Mouse (Mus musculus): ENCODE measurements around the gene Rtl8c. TPM values are rescaled to one million over a fixed set of nuclear protein-coding genes. Genes with fewer than 3 reads are reported as not detected.
"Not testable (repeated sequence)": the region's sequence is repeated elsewhere in the genome, so short reads cannot be mapped to it uniquely, and the experiment has no call there.

Gene Rtl8c
- polyA plus RNA-seq, 2 experiments, result 54.6 to 60.7 TPM

- Histone ChIP-seq H3K4me3 (replicated peaks; ENCODE audit: low read length) (peak overlapping the region; percentile 43), H3K9me3 (ENCODE audit: control insufficient read depth, low read length) (no peaks in the 10 kb centered on the region), H3K27me3 (ENCODE audit: control insufficient read depth, insufficient read depth, low read length) (no peaks in the 10 kb centered on the region), H3K4me2 (replicated peaks; ENCODE audit: low read depth, low read length, severe bottlenecking) (peak overlapping the region; percentile 51), H3K9ac (ENCODE audit: low read depth, low read length, severe bottlenecking) (peak overlapping the region; percentile 58), H3K36me3 (ENCODE audit: control insufficient read depth, insufficient read depth, low read length) (no peaks in the 10 kb centered on the region), H3K27ac (replicated peaks; ENCODE audit: low read depth, low read length) (no peak overlapping the region), H3K4me1 (ENCODE audit: control insufficient read depth, insufficient read depth, low read length) (no peaks in the 10 kb centered on the region)
- TF ChIP-seq POLR2A (IDR thresholded peaks at IDR 0.05; ENCODE audit: borderline replicate concordance, extremely low read depth, insufficient read depth, insufficient read length), result no peak
- WGBS, result 18% methylated on average over 13 of the region's 18 CpGs
- no peak; the same call in none of the 2 replicates for ATAC-seq (ENCODE audit: low FRiP score, low read depth)
- no peak for DNase-seq (ENCODE audit: low spot score)
Measured at GRCm38 (mm10) chrX:53608122-53608813, 436 bp downstream of the Rtl8c start.

GRCm38 (mm10) chrX:53608879-53609278 is 1.0 kb downstream of the Rtl8c start, which contains the start of gene Gm14597:
Gene Gm14597, minus strand, starts transcription at chrX:53608979.
- H3K9me3 ChIP-seq (ENCODE audit: control insufficient read depth, low read length); H3K27ac ChIP-seq (replicated peaks; ENCODE audit: low read depth, low read length); DNase-seq (ENCODE audit: low spot score); ATAC-seq (ENCODE audit: low FRiP score, low read depth); H3K4me1 ChIP-seq (ENCODE audit: control insufficient read depth, insufficient read depth, low read length); H3K27me3 ChIP-seq (ENCODE audit: control insufficient read depth, insufficient read depth, low read length); H3K36me3 ChIP-seq (ENCODE audit: control insufficient read depth, insufficient read depth, low read length): not testable (repeated sequence)
- H3K4me2 ChIP-seq (replicated peaks; ENCODE audit: low read depth, low read length, severe bottlenecking), result peak within 1 kb of the TSS; percentile 51
- peak within 1 kb of the TSS; percentile 58 for H3K9ac ChIP-seq (ENCODE audit: low read depth, low read length, severe bottlenecking)
- peak within 1 kb of the TSS; percentile 43 for H3K4me3 ChIP-seq (replicated peaks; ENCODE audit: low read length)
- 75% methylated on average over 2 of the region's 4 CpGs for whole genome bisulfite sequencing

- ATAC-seq (ENCODE audit: low FRiP score, low read depth) (no peak), DNase-seq (ENCODE audit: low spot score) (peak; percentile 62)
- Histone ChIP-seq H3K27me3 (ENCODE audit: control insufficient read depth, insufficient read depth, low read length) (no peaks in the 10 kb centered on the region), H3K9ac (ENCODE audit: low read depth, low read length, severe bottlenecking) (no peak overlapping the region), H3K36me3 (ENCODE audit: control insufficient read depth, insufficient read depth, low read length) (no peaks in the 10 kb centered on the region), H3K27ac (replicated peaks; ENCODE audit: low read depth, low read length) (no peak overlapping the region), H3K4me1 (ENCODE audit: control insufficient read depth, insufficient read depth, low read length) (no peaks in the 10 kb centered on the region), H3K9me3 (ENCODE audit: control insufficient read depth, low read length) (no peaks in the 10 kb centered on the region), H3K4me2 (replicated peaks; ENCODE audit: low read depth, low read length, severe bottlenecking) (no peak overlapping the region), H3K4me3 (replicated peaks; ENCODE audit: low read length) (no peak overlapping the region)
- TF ChIP-seq POLR2A (IDR thresholded peaks at IDR 0.05; ENCODE audit: borderline replicate concordance, extremely low read depth, insufficient read depth, insufficient read length), result no peak
- 2% methylated on average over 3 of the region's 3 CpGs for WGBS
Measured at GRCm38 (mm10) chrX:53610571-53610970, 2.7 kb downstream of the Rtl8c start.

- not testable (repeated sequence) for H3K9ac ChIP-seq (ENCODE audit: low read depth, low read length, severe bottlenecking); DNase-seq (ENCODE audit: low spot score); H3K4me1 ChIP-seq (ENCODE audit: control insufficient read depth, insufficient read depth, low read length); H3K4me3 ChIP-seq (replicated peaks; ENCODE audit: low read length); H3K27me3 ChIP-seq (ENCODE audit: control insufficient read depth, insufficient read depth, low read length); ATAC-seq (ENCODE audit: low FRiP score, low read depth); H3K9me3 ChIP-seq (ENCODE audit: control insufficient read depth, low read length); H3K4me2 ChIP-seq (replicated peaks; ENCODE audit: low read depth, low read length, severe bottlenecking); H3K36me3 ChIP-seq (ENCODE audit: control insufficient read depth, insufficient read depth, low read length); H3K27ac ChIP-seq (replicated peaks; ENCODE audit: low read depth, low read length)
Measured at GRCm38 (mm10) chrX:53611395-53611794, 3.6 kb downstream of the Rtl8c start.

- H3K27me3 ChIP-seq (ENCODE audit: control insufficient read depth, insufficient read depth, low read length); DNase-seq (ENCODE audit: low spot score); H3K36me3 ChIP-seq (ENCODE audit: control insufficient read depth, insufficient read depth, low read length); H3K9ac ChIP-seq (ENCODE audit: low read depth, low read length, severe bottlenecking); H3K4me3 ChIP-seq (replicated peaks; ENCODE audit: low read length); H3K4me2 ChIP-seq (replicated peaks; ENCODE audit: low read depth, low read length, severe bottlenecking); H3K9me3 ChIP-seq (ENCODE audit: control insufficient read depth, low read length); ATAC-seq (ENCODE audit: low FRiP score, low read depth); H3K27ac ChIP-seq (replicated peaks; ENCODE audit: low read depth, low read length); H3K4me1 ChIP-seq (ENCODE audit: control insufficient read depth, insufficient read depth, low read length): not testable (repeated sequence)
- WGBS, result 64% methylated on average over 3 of the region's 3 CpGs
Measured at GRCm38 (mm10) chrX:53638107-53638506, 30.3 kb downstream of the Rtl8c start.

GRCm38 (mm10) chrX:53642604-53642979 is 34.8 kb downstream of the Rtl8c start:
- H3K4me1 ChIP-seq (ENCODE audit: control insufficient read depth, insufficient read depth, low read length); ATAC-seq (ENCODE audit: low FRiP score, low read depth); H3K27me3 ChIP-seq (ENCODE audit: control insufficient read depth, insufficient read depth, low read length); H3K9me3 ChIP-seq (ENCODE audit: control insufficient read depth, low read length); H3K9ac ChIP-seq (ENCODE audit: low read depth, low read length, severe bottlenecking); DNase-seq (ENCODE audit: low spot score); H3K36me3 ChIP-seq (ENCODE audit: control insufficient read depth, insufficient read depth, low read length); H3K4me3 ChIP-seq (replicated peaks; ENCODE audit: low read length); H3K27ac ChIP-seq (replicated peaks; ENCODE audit: low read depth, low read length): not testable (repeated sequence)
- WGBS, result 48% methylated on average over 3 of the region's 4 CpGs
- 0 out of 2 replicates have a peak overlapping the region, but pooled peaks have one; percentile 28 for H3K4me2 ChIP-seq (replicated peaks; ENCODE audit: low read depth, low read length, severe bottlenecking)

GRCm38 (mm10) chrX:53642980-53643961 is 35.4 kb downstream of the Rtl8c start, which contains the start of gene Rtl8a:
Gene Rtl8a, minus strand, starts transcription at chrX:53643682.
- not testable (repeated sequence) for H3K27me3 ChIP-seq (ENCODE audit: control insufficient read depth, insufficient read depth, low read length); H3K36me3 ChIP-seq (ENCODE audit: control insufficient read depth, insufficient read depth, low read length); H3K4me1 ChIP-seq (ENCODE audit: control insufficient read depth, insufficient read depth, low read length); H3K9me3 ChIP-seq (ENCODE audit: control insufficient read depth, low read length); H3K27ac ChIP-seq (replicated peaks; ENCODE audit: low read depth, low read length); H3K9ac ChIP-seq (ENCODE audit: low read depth, low read length, severe bottlenecking)
- DNase-seq (ENCODE audit: low spot score) (peak; percentile 84), ATAC-seq (ENCODE audit: low FRiP score, low read depth) (peak; percentile 93)
- Histone ChIP-seq H3K4me3 (replicated peaks; ENCODE audit: low read length) (peak within 1 kb of the TSS; percentile 28), H3K4me2 (replicated peaks; ENCODE audit: low read depth, low read length, severe bottlenecking) (peak within 1 kb of the TSS; percentile 42)
- 14% methylated on average over 9 of the region's 50 CpGs for WGBS
